Mouse (Mus musculus): ENCODE measurements around the gene Arhgap10. TPM values are rescaled to one million over a fixed set of nuclear protein-coding genes. Genes with fewer than 3 reads are reported as not detected.

Gene Arhgap10
- polyA plus RNA-seq, 1 experiment from 2014 or later = 23.2 TPM

- no peaks in the 10 kb centered on the region for H3K27me3 ChIP-seq (ENCODE audit: insufficient read depth, low read length)
- WGBS = 59% methylated on average over 7 of the region's 7 CpGs
- no peak for ATAC-seq (ENCODE audit: insufficient read depth)
Measured at GRCm38 (mm10) chr8:77459696-77460095, 58.1 kb downstream of the Arhgap10 start.

GRCm38 (mm10) chr8:77458575-77458974, 59.2 kb downstream of the Arhgap10 start:
- Histone ChIP-seq H3K4me1 (ENCODE audit: insufficient read depth) (no peaks in the 10 kb centered on the region), H3K9me3 (ENCODE audit: low read depth, low read length) (no peaks in the 10 kb centered on the region)

More at GRCm38 (mm10) chr8:77459696-77460095, 58.1 kb downstream of the Arhgap10 start:
- H3K4me1 ChIP-seq (ENCODE audit: insufficient read depth) = no peaks in the 10 kb centered on the region
- DNase-seq = no peak
- H3K36me3 ChIP-seq (ENCODE audit: insufficient read depth) = no peaks in the 10 kb centered on the region
- H3K27ac ChIP-seq (ENCODE audit: low read depth) = no peak overlapping the region
- H3K4me3 ChIP-seq (ENCODE audit: low read depth, low read length) = no peak overlapping the region
- no peak overlapping the region for H3K4me2 ChIP-seq
- TF ChIP-seq CTCF (IDR thresholded peaks at IDR 0.05; ENCODE audit: low read depth) = no peak
- no peaks in the 10 kb centered on the region for H3K9me3 ChIP-seq (ENCODE audit: low read depth, low read length)
- H3K9ac ChIP-seq = no peak overlapping the region

GRCm38 (mm10) chr8:77456263-77456662, 61.5 kb downstream of the Arhgap10 start:
- DNase-seq (no peak), ATAC-seq (ENCODE audit: insufficient read depth) (no peak)
- Histone ChIP-seq H3K36me3 (ENCODE audit: insufficient read depth) (no peaks in the 10 kb centered on the region), H3K4me3 (ENCODE audit: low read depth, low read length) (no peak overlapping the region), H3K27ac (ENCODE audit: low read depth) (no peak overlapping the region), H3K27me3 (ENCODE audit: insufficient read depth, low read length) (no peaks in the 10 kb centered on the region), H3K4me1 (ENCODE audit: insufficient read depth) (no peaks in the 10 kb centered on the region), H3K9me3 (ENCODE audit: low read depth, low read length) (peaks cover 4% of the 10 kb centered on the region; the same call in 1 of the 2 replicates), H3K9ac (no peak overlapping the region), H3K4me2 (no peak overlapping the region)
- no peak for TF ChIP-seq CTCF (IDR thresholded peaks at IDR 0.05; ENCODE audit: low read depth)
- WGBS = 86% methylated on average over 6 of the region's 6 CpGs

More at GRCm38 (mm10) chr8:77458575-77458974, 59.2 kb downstream of the Arhgap10 start:
- WGBS = 93% methylated on average over 4 of the region's 4 CpGs
- no peak for ATAC-seq (ENCODE audit: insufficient read depth)
- Histone ChIP-seq H3K36me3 (ENCODE audit: insufficient read depth) (no peaks in the 10 kb centered on the region), H3K9ac (no peak overlapping the region), H3K27ac (ENCODE audit: low read depth) (no peak overlapping the region), H3K4me2 (no peak overlapping the region), H3K27me3 (ENCODE audit: insufficient read depth, low read length) (no peaks in the 10 kb centered on the region), H3K4me3 (ENCODE audit: low read depth, low read length) (no peak overlapping the region)
- DNase-seq = no peak
- TF ChIP-seq CTCF (IDR thresholded peaks at IDR 0.05; ENCODE audit: low read depth) = no peak

- TF ChIP-seq CTCF (IDR thresholded peaks at IDR 0.05; ENCODE audit: low read depth) = no peak
- Histone ChIP-seq H3K36me3 (ENCODE audit: insufficient read depth) (peaks cover 18% of the 10 kb centered on the region), H3K27me3 (ENCODE audit: insufficient read depth, low read length) (no peaks in the 10 kb centered on the region), H3K4me2 (no peak overlapping the region), H3K27ac (ENCODE audit: low read depth) (no peak overlapping the region), H3K4me1 (ENCODE audit: insufficient read depth) (no peaks in the 10 kb centered on the region), H3K9ac (no peak overlapping the region), H3K4me3 (ENCODE audit: low read depth, low read length) (no peak overlapping the region), H3K9me3 (ENCODE audit: low read depth, low read length) (peaks cover 22% of the 10 kb centered on the region)
- DNase-seq (no peak), ATAC-seq (ENCODE audit: insufficient read depth) (no peak)
- 80% methylated on average over 9 of the region's 9 CpGs for WGBS
Measured at GRCm38 (mm10) chr8:77453836-77454235, 63.9 kb downstream of the Arhgap10 start.

GRCm38 (mm10) chr8:77451466-77452382, 66.0 kb downstream of the Arhgap10 start:
- ATAC-seq (ENCODE audit: insufficient read depth) (no peak), DNase-seq (no peak)
- Histone ChIP-seq H3K9ac (no peak overlapping the region), H3K9me3 (ENCODE audit: low read depth, low read length) (peaks cover 41% of the 10 kb centered on the region), H3K4me2 (no peak overlapping the region), H3K27ac (ENCODE audit: low read depth) (no peak overlapping the region), H3K27me3 (ENCODE audit: insufficient read depth, low read length) (no peaks in the 10 kb centered on the region), H3K4me3 (ENCODE audit: low read depth, low read length) (no peak overlapping the region), H3K36me3 (ENCODE audit: insufficient read depth) (peaks cover 29% of the 10 kb centered on the region), H3K4me1 (ENCODE audit: insufficient read depth) (no peaks in the 10 kb centered on the region)
- 90% methylated on average over 21 of the region's 21 CpGs for WGBS
- TF ChIP-seq CTCF (IDR thresholded peaks at IDR 0.05; ENCODE audit: low read depth) = no peak

- no peak for ATAC-seq (ENCODE audit: insufficient read depth)
- H3K27me3 ChIP-seq (ENCODE audit: insufficient read depth, low read length) = no peaks in the 10 kb centered on the region
- no peak overlapping the region for H3K4me3 ChIP-seq (ENCODE audit: low read depth, low read length)
- WGBS = 89% methylated on average over 5 of the region's 5 CpGs
- H3K27ac ChIP-seq (ENCODE audit: low read depth) = no peak overlapping the region
- no peaks in the 10 kb centered on the region for H3K4me1 ChIP-seq (ENCODE audit: insufficient read depth)
- peaks cover 29% of the 10 kb centered on the region for H3K36me3 ChIP-seq (ENCODE audit: insufficient read depth)
- DNase-seq = no peak
- TF ChIP-seq CTCF (IDR thresholded peaks at IDR 0.05; ENCODE audit: low read depth) = no peak
- no peak overlapping the region for H3K4me2 ChIP-seq
- peaks cover 48% of the 10 kb centered on the region for H3K9me3 ChIP-seq (ENCODE audit: low read depth, low read length)
- no peak overlapping the region for H3K9ac ChIP-seq
Measured at GRCm38 (mm10) chr8:77451052-77451451, 66.7 kb downstream of the Arhgap10 start.

- Histone ChIP-seq H3K27me3 (ENCODE audit: insufficient read depth, low read length) (no peaks in the 10 kb centered on the region), H3K27ac (ENCODE audit: low read depth) (no peak overlapping the region), H3K4me2 (no peak overlapping the region), H3K36me3 (ENCODE audit: insufficient read depth) (peaks cover 29% of the 10 kb centered on the region), H3K9ac (no peak overlapping the region), H3K4me3 (ENCODE audit: low read depth, low read length) (no peak overlapping the region), H3K9me3 (ENCODE audit: low read depth, low read length) (peaks cover 44% of the 10 kb centered on the region), H3K4me1 (ENCODE audit: insufficient read depth) (no peaks in the 10 kb centered on the region)
- DNase-seq (no peak), ATAC-seq (ENCODE audit: insufficient read depth) (no peak)
- TF ChIP-seq CTCF (IDR thresholded peaks at IDR 0.05; ENCODE audit: low read depth) = no peak
- 94% methylated on average over 12 of the region's 12 CpGs for WGBS
Measured at GRCm38 (mm10) chr8:77446294-77446693, 71.5 kb downstream of the Arhgap10 start.
